Mouse (Mus musculus): Measurements from ENCODE around the gene Tm6sf2. TPM values are rescaled to one million over a fixed set of nuclear protein-coding genes. Genes with fewer than 3 reads are reported as not detected.

Gene Tm6sf2
- polyA plus RNA-seq, 1 experiment: 0.54 TPM

DNA sequence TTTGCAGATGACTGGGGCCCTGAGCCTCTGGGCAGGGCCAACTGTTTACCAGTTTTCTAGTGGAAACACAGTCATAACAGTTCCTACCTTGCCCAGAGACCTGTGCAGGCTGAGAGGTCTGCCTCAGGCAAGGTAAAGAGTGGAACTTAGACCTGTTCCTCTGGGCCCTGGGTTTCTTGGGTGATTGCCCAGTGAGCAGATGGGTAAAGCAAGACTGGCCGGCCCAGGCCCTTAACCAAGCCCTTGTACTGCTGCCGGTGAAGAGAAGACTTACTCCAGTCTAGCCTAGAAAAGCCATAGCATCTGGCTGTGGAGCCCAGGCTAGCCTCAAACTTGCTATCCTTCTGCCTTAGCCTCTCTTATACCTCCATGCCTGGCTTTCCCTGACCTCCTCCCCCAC is 9.3 kb downstream of the Tm6sf2 start:
- no peak for TF ChIP-seq TCF12 (IDR thresholded peaks at IDR 0.05; ENCODE audit: insufficient read depth, poor library complexity, severe bottlenecking)
- TF ChIP-seq CEBPB (IDR thresholded peaks at IDR 0.05; ENCODE audit: insufficient read depth, poor library complexity, severe bottlenecking): no peak
- no peak for TF ChIP-seq POLR2A (IDR thresholded peaks at IDR 0.05; ENCODE audit: insufficient read length, low read depth)
- no peak for TF ChIP-seq MYOD1 (IDR thresholded peaks at IDR 0.05; ENCODE audit: control insufficient read depth in 1 of 3, insufficient read length in 2 of 3, low read depth in 2 of 3)
- TF ChIP-seq USF1 (IDR thresholded peaks at IDR 0.05; ENCODE audit: low read depth): no peak
- no peak for TF ChIP-seq SRF (IDR thresholded peaks at IDR 0.05; ENCODE audit: control insufficient read depth, insufficient read length, low read depth)
- TF ChIP-seq TCF3 (IDR thresholded peaks at IDR 0.05; ENCODE audit: insufficient read length, low read depth): no peak
- H3ac ChIP-seq (ENCODE audit: control insufficient read depth, insufficient read length): no peak overlapping the region
- H3K27me3 ChIP-seq (ENCODE audit: control insufficient read depth, insufficient read depth, insufficient read length): peaks cover 24% of the 10 kb centered on the region

GRCm38 (mm10) chr8:70083285-70083684 is 10.6 kb downstream of the Tm6sf2 start, which contains the start of gene Hapln4:
Gene Hapln4 (plus strand): TSS chr8:70083457.
- no peak within 1 kb of the TSS for H3ac ChIP-seq (ENCODE audit: control insufficient read depth, insufficient read length)
- peak within 1 kb of the TSS; percentile 28 for H3K4me3 ChIP-seq
- peak; percentile 66 for TF ChIP-seq POLR2AphosphoS2 (IDR thresholded peaks at IDR 0.05; ENCODE audit: insufficient read length, low read depth)
- TF ChIP-seq CEBPB (IDR thresholded peaks at IDR 0.05; ENCODE audit: insufficient read depth, poor library complexity, severe bottlenecking): no peak
- peak in 2 of 3 experiments; percentile 23 to 30 for TF ChIP-seq MYOG (IDR thresholded peaks at IDR 0.05; ENCODE audit: control insufficient read depth in 1 of 3, insufficient read depth in 1 of 3, insufficient read length in 2 of 3, low read depth in 2 of 3)
- TF ChIP-seq POLR2A (IDR thresholded peaks at IDR 0.05; ENCODE audit: insufficient read length, low read depth): peak; percentile 71
- TF ChIP-seq TCF3 (IDR thresholded peaks at IDR 0.05; ENCODE audit: insufficient read length, low read depth): no peak
- TF ChIP-seq REST (IDR thresholded peaks at IDR 0.05; ENCODE audit: insufficient read depth, insufficient read length): no peak
- TF ChIP-seq MYOD1 (IDR thresholded peaks at IDR 0.05; ENCODE audit: control insufficient read depth in 1 of 3, insufficient read length in 2 of 3, low read depth in 2 of 3): peak in 2 of 3 experiments; percentile 31 to 59
- H3K27me3 ChIP-seq (ENCODE audit: control insufficient read depth, insufficient read depth, insufficient read length): peaks cover 31% of the 10 kb centered on the region
- no peaks in the 10 kb centered on the region for H3K79me2 ChIP-seq (ENCODE audit: control insufficient read depth, insufficient read depth)
- no peaks in the 10 kb centered on the region for H3K36me3 ChIP-seq (ENCODE audit: control insufficient read depth, insufficient read depth)
- peak within 1 kb of the TSS; percentile 74 for H3K4me2 ChIP-seq (ENCODE audit: low read depth)

More for the DNA sequence above, 9.3 kb downstream of the Tm6sf2 start:
- no peak overlapping the region for H3K4me3 ChIP-seq
- H3K4me2 ChIP-seq (ENCODE audit: low read depth): no peak overlapping the region
- H3K79me2 ChIP-seq (ENCODE audit: control insufficient read depth, insufficient read depth): no peaks in the 10 kb centered on the region
- no peaks in the 10 kb centered on the region for H3K36me3 ChIP-seq (ENCODE audit: control insufficient read depth, insufficient read depth)

- Histone ChIP-seq H3K27me3 (ENCODE audit: control insufficient read depth, insufficient read depth, insufficient read length) (peaks cover 34% of the 10 kb centered on the region), H3ac (ENCODE audit: control insufficient read depth, insufficient read length) (no peak overlapping the region), H3K4me3 (peak overlapping the region; percentile 28), H3K4me2 (ENCODE audit: low read depth) (peak overlapping the region; percentile 74), H3K79me2 (ENCODE audit: control insufficient read depth, insufficient read depth) (no peaks in the 10 kb centered on the region), H3K36me3 (ENCODE audit: control insufficient read depth, insufficient read depth) (no peaks in the 10 kb centered on the region)
- no peak for TF ChIP-seq POLR2AphosphoS2 (IDR thresholded peaks at IDR 0.05; ENCODE audit: insufficient read length, low read depth)
- TF ChIP-seq POLR2A (IDR thresholded peaks at IDR 0.05; ENCODE audit: insufficient read length, low read depth): no peak
- TF ChIP-seq MAX (IDR thresholded peaks at IDR 0.05; ENCODE audit: low read depth): no peak
- TF ChIP-seq SRF (IDR thresholded peaks at IDR 0.05; ENCODE audit: control insufficient read depth, insufficient read length, low read depth): no peak
- TF ChIP-seq TCF12 (IDR thresholded peaks at IDR 0.05; ENCODE audit: insufficient read depth, poor library complexity, severe bottlenecking): no peak
- TF ChIP-seq MYOG (IDR thresholded peaks at IDR 0.05; ENCODE audit: control insufficient read depth in 1 of 3, insufficient read depth in 1 of 3, insufficient read length in 2 of 3, low read depth in 2 of 3): no peak
- TF ChIP-seq MYOD1 (IDR thresholded peaks at IDR 0.05; ENCODE audit: control insufficient read depth in 1 of 3, insufficient read length in 2 of 3, low read depth in 2 of 3): no peak
These were observed 11.7 kb downstream of the Tm6sf2 start for GRCm38 (mm10) chr8:70084191-70085065.

DNA sequence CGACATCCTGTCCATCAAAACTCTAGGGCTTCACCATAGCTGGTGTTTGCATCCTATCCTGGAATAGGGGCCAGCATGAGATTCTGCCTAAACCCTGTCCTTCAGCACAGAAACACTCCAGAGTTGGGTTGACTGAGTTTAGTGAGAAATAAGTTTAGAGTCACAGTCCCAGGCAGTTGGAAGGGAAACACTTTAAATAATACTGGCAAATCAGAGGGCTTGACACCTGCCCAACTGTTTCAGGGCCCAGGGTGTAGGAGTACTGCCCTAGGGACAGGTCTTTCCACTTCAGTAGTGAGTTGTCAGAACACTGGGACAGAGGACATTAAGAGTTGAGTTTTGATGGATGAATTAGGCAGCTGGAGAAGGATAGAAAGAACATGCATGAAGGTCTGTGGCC is 13.4 kb downstream of the Tm6sf2 start:
- H3ac ChIP-seq (ENCODE audit: control insufficient read depth, insufficient read length): no peak overlapping the region
- H3K4me2 ChIP-seq (ENCODE audit: low read depth): no peak overlapping the region
- no peaks in the 10 kb centered on the region for H3K79me2 ChIP-seq (ENCODE audit: control insufficient read depth, insufficient read depth)
- H3K27me3 ChIP-seq (ENCODE audit: control insufficient read depth, insufficient read depth, insufficient read length): peaks cover 34% of the 10 kb centered on the region
- no peak overlapping the region for H3K4me3 ChIP-seq
- TF ChIP-seq TCF12 (IDR thresholded peaks at IDR 0.05; ENCODE audit: insufficient read depth, poor library complexity, severe bottlenecking) (no peak), CEBPB (IDR thresholded peaks at IDR 0.05; ENCODE audit: insufficient read depth, poor library complexity, severe bottlenecking) (no peak), MYOG (IDR thresholded peaks at IDR 0.05; ENCODE audit: control insufficient read depth in 1 of 3, insufficient read depth in 1 of 3, insufficient read length in 2 of 3, low read depth in 2 of 3) (no peak), POLR2A (IDR thresholded peaks at IDR 0.05; ENCODE audit: insufficient read length, low read depth) (no peak), REST (IDR thresholded peaks at IDR 0.05; ENCODE audit: insufficient read depth, insufficient read length) (no peak), E2F4 (IDR thresholded peaks at IDR 0.05; ENCODE audit: insufficient read depth) (no peak), USF1 (IDR thresholded peaks at IDR 0.05; ENCODE audit: low read depth) (no peak), MYOD1 (IDR thresholded peaks at IDR 0.05; ENCODE audit: control insufficient read depth in 1 of 3, insufficient read length in 2 of 3, low read depth in 2 of 3) (no peak), SRF (IDR thresholded peaks at IDR 0.05; ENCODE audit: control insufficient read depth, insufficient read length, low read depth) (no peak), MAX (IDR thresholded peaks at IDR 0.05; ENCODE audit: low read depth) (no peak), POLR2AphosphoS2 (IDR thresholded peaks at IDR 0.05; ENCODE audit: insufficient read length, low read depth) (no peak), TCF3 (IDR thresholded peaks at IDR 0.05; ENCODE audit: insufficient read length, low read depth) (no peak)
- no peaks in the 10 kb centered on the region for H3K36me3 ChIP-seq (ENCODE audit: control insufficient read depth, insufficient read depth)
